Mouse (Mus musculus): ENCODE results near the gene Gm15155. TPM values are rescaled to one million over a fixed set of nuclear protein-coding genes. Genes with fewer than 3 reads are reported as not detected.

Gm15155 gene
- not detected in 2 replicates for polyA plus RNA-seq (2015; fragmentation: Nextera tagmentation; extraction: Ambion mirVana)

DNA sequence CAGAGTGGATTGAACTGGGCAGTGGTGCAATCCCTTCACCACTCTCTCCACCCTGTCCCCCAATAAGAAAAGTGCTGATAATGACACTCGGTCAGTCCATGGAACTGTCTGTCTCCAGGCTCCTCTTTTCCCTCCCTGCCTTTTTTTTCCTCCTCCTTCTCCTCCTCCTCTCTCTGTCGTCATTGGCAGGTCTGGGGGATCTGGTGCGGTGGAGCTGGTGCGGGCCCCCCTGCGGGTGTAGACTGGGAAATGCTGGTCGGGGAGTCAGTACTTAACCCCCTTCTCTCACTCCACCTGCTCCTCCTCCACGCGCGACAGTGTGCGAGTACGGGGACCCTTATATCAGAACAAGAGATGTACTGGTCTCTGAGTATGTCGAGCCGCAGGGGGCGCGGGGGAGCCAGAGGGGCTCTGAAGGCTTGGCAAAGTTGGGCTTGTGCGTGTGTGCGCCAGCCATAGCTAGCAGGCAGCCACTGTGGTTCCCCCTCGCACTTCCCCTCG lies at the start of gene Gm15155:
Gene Gm15155, plus strand, starts transcription at position 401 of the 501 bp plus-strand sequence.
- 8% methylated on average over 19 of the region's 19 CpGs for WGBS
- no peak within 1 kb of the TSS for H3K9ac ChIP-seq
- peaks cover 11% of the 10 kb centered on the region; the same call in 1 of the 2 replicates for H3K4me1 ChIP-seq
- no peak within 1 kb of the TSS for H3K27ac ChIP-seq (replicated peaks)
- H3K9me3 ChIP-seq (replicated peaks) = no peaks in the 10 kb centered on the region
- H3K36me3 ChIP-seq = no peaks in the 10 kb centered on the region
- peak within 1 kb of the TSS; percentile 46 for H3K4me3 ChIP-seq (replicated peaks)
- peaks cover 44% of the 10 kb centered on the region for H3K27me3 ChIP-seq
- peak within 1 kb of the TSS; percentile 82 for H3K4me2 ChIP-seq (replicated peaks)
- no peak for ATAC-seq (ENCODE audit: insufficient number of reproducible peaks, low FRiP score, low TSS enrichment, low read depth)

DNA sequence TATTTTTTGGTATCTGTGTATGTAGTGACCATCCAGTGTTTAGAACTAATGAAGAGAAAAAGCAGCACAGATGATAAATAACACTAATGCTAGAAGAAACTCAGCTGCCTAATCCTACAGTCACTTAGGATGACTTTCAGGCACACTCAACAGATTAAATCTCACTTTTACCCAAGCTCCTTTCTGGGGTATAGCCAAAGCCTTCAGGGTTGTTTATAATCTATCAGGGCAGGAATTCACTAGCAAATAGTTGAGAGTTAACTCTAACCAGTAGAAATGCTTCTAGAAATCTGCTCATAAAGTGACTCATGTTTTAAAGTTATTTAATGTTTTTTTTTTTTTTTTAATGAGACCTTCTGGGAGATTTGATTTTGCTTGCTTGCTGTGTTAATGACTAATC lies 44.8 kb upstream of the Gm15155 start:
- no peaks in the 10 kb centered on the region for H3K27me3 ChIP-seq
- no peaks in the 10 kb centered on the region for H3K9me3 ChIP-seq (replicated peaks)
- H3K4me1 ChIP-seq = no peaks in the 10 kb centered on the region
- H3K4me3 ChIP-seq (replicated peaks) = no peak overlapping the region
- no peaks in the 10 kb centered on the region for H3K36me3 ChIP-seq
- no peak overlapping the region for H3K27ac ChIP-seq (replicated peaks)
- no peak for ATAC-seq (ENCODE audit: insufficient number of reproducible peaks, low FRiP score, low TSS enrichment, low read depth)
- no peak overlapping the region for H3K9ac ChIP-seq
- no peak overlapping the region for H3K4me2 ChIP-seq (replicated peaks)

DNA sequence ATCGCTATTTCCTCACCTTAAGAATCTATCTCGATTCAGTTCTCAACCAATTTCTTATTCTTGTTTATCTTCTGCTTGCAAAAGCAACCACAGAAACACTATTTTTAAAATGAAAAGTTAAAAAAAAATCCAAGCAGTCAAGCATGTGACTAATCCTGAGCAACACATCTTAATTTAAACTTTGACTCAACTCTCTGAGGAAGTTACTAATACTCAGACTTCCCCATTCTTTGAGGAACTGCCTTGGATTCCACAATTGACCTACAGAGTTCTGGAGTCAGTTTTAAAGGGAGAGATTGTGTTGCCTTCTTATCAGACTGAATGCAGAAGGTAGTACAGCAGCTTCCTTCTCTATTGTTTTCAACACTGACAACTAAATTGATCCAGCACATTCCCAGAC lies 40.0 kb upstream of the Gm15155 start:
- H3K27me3 ChIP-seq = no peaks in the 10 kb centered on the region
- no peak overlapping the region for H3K4me2 ChIP-seq (replicated peaks)
- H3K9ac ChIP-seq = no peak overlapping the region
- H3K27ac ChIP-seq (replicated peaks) = no peak overlapping the region
- no peaks in the 10 kb centered on the region for H3K4me1 ChIP-seq
- 88% methylated on average over 2 of the region's 2 CpGs for WGBS
- no peak overlapping the region for H3K4me3 ChIP-seq (replicated peaks)
- no peaks in the 10 kb centered on the region for H3K36me3 ChIP-seq
- H3K9me3 ChIP-seq (replicated peaks) = no peaks in the 10 kb centered on the region
- no peak for ATAC-seq (ENCODE audit: insufficient number of reproducible peaks, low FRiP score, low TSS enrichment, low read depth)

DNA sequence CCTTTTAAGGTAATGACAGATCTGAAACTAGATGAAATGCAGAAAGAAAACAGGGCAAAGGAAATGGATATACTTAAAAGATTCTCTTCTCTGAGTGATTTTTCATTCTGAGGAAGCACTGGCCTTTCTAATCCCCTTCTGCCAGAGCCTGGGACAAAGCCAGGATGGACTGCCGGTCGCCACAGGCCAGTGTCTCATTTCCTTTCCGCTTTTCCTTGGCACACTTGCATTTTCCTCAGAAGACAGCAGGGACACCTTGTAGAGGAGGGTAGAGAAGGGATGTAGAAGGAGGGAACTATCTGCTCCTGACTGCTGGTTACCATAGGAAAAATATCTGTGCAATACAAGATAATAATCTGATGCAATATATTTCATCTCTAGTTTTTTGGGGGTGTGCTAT lies 33.1 kb upstream of the Gm15155 start:
- 74% methylated on average over 3 of the region's 3 CpGs for WGBS
- Histone ChIP-seq H3K9ac (no peak overlapping the region), H3K27ac (replicated peaks) (no peak overlapping the region), H3K4me2 (replicated peaks) (no peak overlapping the region), H3K27me3 (no peaks in the 10 kb centered on the region), H3K36me3 (no peaks in the 10 kb centered on the region), H3K4me3 (replicated peaks) (no peak overlapping the region), H3K9me3 (replicated peaks) (no peaks in the 10 kb centered on the region), H3K4me1 (no peaks in the 10 kb centered on the region)
- no peak for ATAC-seq (ENCODE audit: insufficient number of reproducible peaks, low FRiP score, low TSS enrichment, low read depth)

DNA sequence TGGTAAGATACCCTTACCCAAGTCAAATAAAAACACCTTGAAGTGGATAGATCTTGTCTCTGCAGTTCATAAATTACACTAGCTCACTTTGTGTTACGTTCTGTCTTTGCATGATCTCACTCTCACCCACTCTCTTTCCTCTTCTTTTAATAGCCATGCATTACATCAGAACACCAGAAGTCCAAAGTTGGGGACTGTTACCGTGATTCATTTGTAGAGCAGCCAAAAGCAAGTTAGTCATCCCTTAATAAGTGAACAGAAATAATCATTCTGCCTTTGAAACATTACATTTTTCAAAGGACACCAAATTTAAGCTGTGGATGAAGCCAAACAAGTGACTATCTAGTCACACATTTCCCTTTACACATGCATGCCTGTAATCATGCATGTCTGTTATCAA lies 32.1 kb upstream of the Gm15155 start:
- H3K27me3 ChIP-seq = no peaks in the 10 kb centered on the region
- WGBS = 66% methylated on average over 2 of the region's 2 CpGs
- no peak overlapping the region for H3K9ac ChIP-seq
- H3K27ac ChIP-seq (replicated peaks) = no peak overlapping the region
- no peaks in the 10 kb centered on the region for H3K36me3 ChIP-seq
- H3K4me1 ChIP-seq = no peaks in the 10 kb centered on the region
- no peak for ATAC-seq (ENCODE audit: insufficient number of reproducible peaks, low FRiP score, low TSS enrichment, low read depth)
- no peak overlapping the region for H3K4me2 ChIP-seq (replicated peaks)
- no peak overlapping the region for H3K4me3 ChIP-seq (replicated peaks)
- H3K9me3 ChIP-seq (replicated peaks) = no peaks in the 10 kb centered on the region

DNA sequence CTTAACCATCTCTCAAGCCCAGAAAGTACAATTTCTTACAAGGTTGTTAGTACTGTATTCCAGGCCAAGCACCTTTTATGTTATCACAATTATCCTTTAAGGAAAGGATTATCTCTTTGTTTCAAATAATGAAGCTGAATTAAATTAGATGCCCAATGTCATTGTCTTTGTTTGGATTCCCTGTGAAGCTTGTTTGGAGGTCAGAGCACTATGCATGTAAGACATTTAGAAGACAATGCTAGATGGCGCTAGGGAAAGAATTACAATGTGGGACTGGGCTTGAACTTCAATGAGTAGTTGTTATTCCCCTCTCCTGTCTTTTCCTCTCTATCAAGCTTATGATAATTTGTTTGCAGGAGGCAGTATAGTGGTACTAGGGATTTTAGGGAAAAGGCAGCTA lies 29.9 kb upstream of the Gm15155 start:
- Histone ChIP-seq H3K36me3 (no peaks in the 10 kb centered on the region), H3K4me1 (no peaks in the 10 kb centered on the region), H3K27ac (replicated peaks) (no peak overlapping the region), H3K4me3 (replicated peaks) (no peak overlapping the region), H3K9me3 (replicated peaks) (no peaks in the 10 kb centered on the region), H3K27me3 (no peaks in the 10 kb centered on the region), H3K9ac (no peak overlapping the region), H3K4me2 (replicated peaks) (no peak overlapping the region)
- 41% methylated on average over 1 of the region's 1 CpGs for WGBS
- no peak for ATAC-seq (ENCODE audit: insufficient number of reproducible peaks, low FRiP score, low TSS enrichment, low read depth)

DNA sequence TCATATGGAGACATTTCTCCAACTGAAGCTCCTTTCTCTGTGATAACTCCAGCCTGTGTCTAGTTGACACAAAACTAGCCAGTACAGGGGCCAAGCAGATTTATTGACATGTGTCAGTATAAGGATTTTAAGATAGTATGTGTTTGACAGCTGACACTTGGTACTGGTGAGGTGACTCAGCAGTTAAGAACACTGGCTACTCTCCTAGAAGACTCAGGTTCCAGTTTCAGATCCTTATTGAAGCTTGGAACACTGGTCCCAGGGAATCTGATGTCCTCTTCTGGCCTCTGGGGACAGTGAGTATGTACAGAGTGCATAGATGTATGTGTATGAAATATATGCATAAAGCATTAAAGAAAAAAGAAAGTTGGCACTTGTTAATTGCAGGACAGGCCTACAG lies 28.2 kb upstream of the Gm15155 start:
- no peaks in the 10 kb centered on the region for H3K4me1 ChIP-seq
- no peaks in the 10 kb centered on the region for H3K9me3 ChIP-seq (replicated peaks)
- H3K36me3 ChIP-seq = no peaks in the 10 kb centered on the region
- H3K27ac ChIP-seq (replicated peaks) = no peak overlapping the region
- no peak overlapping the region for H3K9ac ChIP-seq
- H3K27me3 ChIP-seq = no peaks in the 10 kb centered on the region
- ATAC-seq (ENCODE audit: insufficient number of reproducible peaks, low FRiP score, low TSS enrichment, low read depth) = no peak
- H3K4me2 ChIP-seq (replicated peaks) = no peak overlapping the region
- no peak overlapping the region for H3K4me3 ChIP-seq (replicated peaks)

DNA sequence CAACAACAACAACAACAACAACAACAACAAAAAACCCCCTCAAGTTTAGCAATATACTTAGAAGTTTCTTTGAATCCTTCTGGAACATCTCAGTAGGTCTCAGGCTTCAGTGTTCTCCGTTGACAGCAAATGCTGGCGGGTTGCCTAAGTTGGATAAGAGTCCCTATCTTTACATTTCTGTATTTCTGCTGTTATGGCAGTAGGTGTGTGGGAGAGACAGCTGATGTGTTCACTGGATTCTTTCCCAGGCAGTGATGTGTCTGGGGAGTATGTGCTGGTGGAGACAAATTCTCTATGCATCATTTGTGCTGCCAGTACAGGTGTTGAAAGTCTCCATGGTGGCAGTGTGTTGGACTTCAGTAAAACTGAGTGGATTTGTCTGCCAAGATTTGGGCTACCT lies 23.3 kb upstream of the Gm15155 start:
- WGBS = 82% methylated on average over 2 of the region's 2 CpGs
- Histone ChIP-seq H3K36me3 (no peaks in the 10 kb centered on the region), H3K4me3 (replicated peaks) (no peak overlapping the region), H3K4me1 (no peaks in the 10 kb centered on the region), H3K4me2 (replicated peaks) (no peak overlapping the region), H3K27me3 (no peaks in the 10 kb centered on the region), H3K9ac (no peak overlapping the region), H3K9me3 (replicated peaks) (no peaks in the 10 kb centered on the region), H3K27ac (replicated peaks) (no peak overlapping the region)
- ATAC-seq (ENCODE audit: insufficient number of reproducible peaks, low FRiP score, low TSS enrichment, low read depth) = no peak

DNA sequence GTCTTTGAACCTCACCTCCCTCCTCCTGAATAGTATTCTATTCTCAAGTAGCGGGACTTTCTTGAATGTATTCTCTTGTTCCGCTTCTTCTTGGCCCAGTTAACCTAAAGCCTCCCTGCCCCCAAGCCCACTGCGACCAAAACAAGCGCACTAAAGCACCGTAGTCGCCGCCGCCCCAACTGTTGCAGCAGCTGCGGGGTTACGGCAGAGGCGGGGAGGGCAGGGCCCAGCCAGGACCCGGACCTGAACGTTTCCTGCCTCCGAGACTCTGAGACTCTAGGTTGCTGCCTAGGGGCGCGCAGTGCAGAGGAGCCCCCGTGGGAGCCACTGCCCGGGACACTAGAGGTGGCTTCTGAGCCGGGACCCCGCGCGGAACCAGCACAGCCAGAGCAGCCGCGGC lies 2.0 kb upstream of the Gm15155 start:
- peaks cover 11% of the 10 kb centered on the region; the same call in 1 of the 2 replicates for H3K4me1 ChIP-seq
- peak overlapping the region; percentile 46 for H3K4me3 ChIP-seq (replicated peaks)
- no peaks in the 10 kb centered on the region for H3K9me3 ChIP-seq (replicated peaks)
- no peaks in the 10 kb centered on the region for H3K36me3 ChIP-seq
- peaks cover 44% of the 10 kb centered on the region for H3K27me3 ChIP-seq
- no peak overlapping the region for H3K27ac ChIP-seq (replicated peaks)
- 16% methylated on average over 24 of the region's 24 CpGs for WGBS
- no peak for ATAC-seq (ENCODE audit: insufficient number of reproducible peaks, low FRiP score, low TSS enrichment, low read depth)
- no peak overlapping the region for H3K9ac ChIP-seq
- H3K4me2 ChIP-seq (replicated peaks) = peak overlapping the region; percentile 82

DNA sequence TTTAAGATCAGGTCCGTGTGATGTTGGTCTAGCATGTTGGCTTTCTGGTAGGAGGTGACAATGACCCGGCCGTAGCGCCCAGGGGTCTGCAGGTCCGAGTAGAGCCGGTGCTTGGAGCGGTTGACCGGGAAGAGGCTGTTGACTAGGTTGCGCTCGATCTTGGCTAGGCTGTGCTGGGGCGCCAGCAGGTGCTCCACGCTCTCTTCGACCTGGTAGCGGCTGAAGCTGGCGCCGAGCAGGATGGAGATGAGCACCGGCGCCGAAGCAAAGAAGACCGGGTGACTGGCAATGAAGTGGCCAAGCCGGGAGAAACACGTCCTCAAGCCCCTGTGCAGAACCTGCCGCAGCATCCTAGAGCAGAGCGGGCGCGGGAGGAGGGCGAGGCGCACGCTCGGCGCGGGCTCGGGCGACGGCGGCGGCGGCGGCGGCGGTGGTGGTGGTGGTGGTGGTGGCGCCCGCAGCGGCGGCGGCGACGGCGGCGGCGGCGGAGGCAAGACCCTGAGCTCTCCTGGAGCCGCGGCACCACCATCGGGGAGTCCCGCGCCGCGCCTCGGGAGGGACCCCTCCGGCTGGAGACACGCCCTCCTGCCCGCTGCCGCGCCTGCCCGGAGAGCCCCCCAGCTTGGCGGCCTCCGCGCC lies 1.5 kb upstream of the Gm15155 start:
- Histone ChIP-seq H3K27me3 (peaks cover 44% of the 10 kb centered on the region), H3K4me1 (peaks cover 11% of the 10 kb centered on the region; the same call in 1 of the 2 replicates), H3K27ac (replicated peaks) (no peak overlapping the region), H3K9me3 (replicated peaks) (no peaks in the 10 kb centered on the region), H3K4me2 (replicated peaks) (peak overlapping the region; percentile 82), H3K36me3 (no peaks in the 10 kb centered on the region), H3K9ac (no peak overlapping the region), H3K4me3 (replicated peaks) (peak overlapping the region; percentile 46)
- 0 out of 2 replicates have a peak, but pooled peaks have one; percentile 43 for ATAC-seq (ENCODE audit: insufficient number of reproducible peaks, low FRiP score, low TSS enrichment, low read depth)
- 9% methylated on average over 26 of the region's 69 CpGs for WGBS

DNA sequence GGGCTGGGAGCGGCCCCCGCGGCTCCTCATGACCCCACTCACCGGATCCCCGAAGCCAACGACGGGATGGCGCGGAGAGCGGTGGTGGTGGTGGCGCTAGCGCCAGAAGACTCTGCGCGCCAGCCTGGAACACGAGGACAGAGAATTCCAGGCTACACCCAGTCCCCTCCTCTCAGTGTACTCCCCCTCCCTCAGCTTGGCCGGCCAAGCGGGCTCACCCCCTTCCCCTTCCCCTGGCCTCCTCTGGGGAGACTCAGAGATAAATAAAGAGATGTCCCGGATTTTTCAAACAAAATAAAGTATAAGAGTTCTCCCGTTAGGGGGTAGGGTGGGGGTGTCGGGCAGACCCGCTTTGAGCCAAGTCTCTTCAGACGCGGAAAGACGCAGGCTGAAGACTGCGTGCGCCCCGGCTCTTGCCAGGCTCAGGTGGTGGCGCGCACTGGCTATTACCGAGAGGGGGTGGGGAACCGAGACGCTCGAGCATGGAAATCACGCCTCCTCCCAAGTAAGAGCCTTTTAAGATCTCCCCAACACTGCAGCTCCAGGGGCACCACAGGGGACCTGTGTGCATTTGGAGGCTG lies 750 bp upstream of the Gm15155 start, which contains the start of gene Ptchd1:
Gene Ptchd1, minus strand, starts transcription at position 114 of the 581 bp plus-strand sequence.
- peak within 1 kb of the TSS; percentile 82 for H3K4me2 ChIP-seq (replicated peaks)
- ATAC-seq (ENCODE audit: insufficient number of reproducible peaks, low FRiP score, low TSS enrichment, low read depth) = peak; percentile 60; the same call in 1 of the 2 replicates
- 23% methylated on average over 31 of the region's 34 CpGs for WGBS
- no peak within 1 kb of the TSS for H3K27ac ChIP-seq (replicated peaks)
- no peaks in the 10 kb centered on the region for H3K36me3 ChIP-seq
- peak within 1 kb of the TSS; percentile 46 for H3K4me3 ChIP-seq (replicated peaks)
- no peaks in the 10 kb centered on the region for H3K9me3 ChIP-seq (replicated peaks)
- no peak within 1 kb of the TSS for H3K9ac ChIP-seq
- H3K4me1 ChIP-seq = peaks cover 11% of the 10 kb centered on the region; the same call in 1 of the 2 replicates
- peaks cover 44% of the 10 kb centered on the region for H3K27me3 ChIP-seq
